Mouse (Mus musculus): ENCODE measurements around the gene H2-Ke6.
A peak's percentile ranks its signal among the peaks of the same experiment; 100 is the strongest.

H2-Ke6 gene

GRCm38 (mm10) chr17:34027656-34028223 is at the start of gene H2-Ke6:
Gene H2-Ke6 (minus strand): TSS chr17:34028060.
- DNase-seq (ENCODE audit: low spot score), result peak; percentile 97

- peak; percentile 82 for DNase-seq (ENCODE audit: low spot score)
Measured at GRCm38 (mm10) chr17:34077549-34077948, 49.7 kb upstream of the H2-Ke6 start.

GRCm38 (mm10) chr17:34075271-34075670 is 47.4 kb upstream of the H2-Ke6 start:
- DNase-seq (ENCODE audit: low spot score), result peak; percentile 34

- DNase-seq (ENCODE audit: low spot score), result no peak
Measured at GRCm38 (mm10) chr17:34072091-34072490, 44.2 kb upstream of the H2-Ke6 start.

- DNase-seq (ENCODE audit: low spot score), result no peak
Measured at GRCm38 (mm10) chr17:34068864-34069263, 41.0 kb upstream of the H2-Ke6 start.

GRCm38 (mm10) chr17:34057224-34057623 is 29.4 kb upstream of the H2-Ke6 start:
- no peak for DNase-seq (ENCODE audit: low spot score)

GRCm38 (mm10) chr17:34047404-34048050 is 19.7 kb upstream of the H2-Ke6 start:
- no peak for DNase-seq (ENCODE audit: low spot score)

GRCm38 (mm10) chr17:34045941-34046340 is 18.1 kb upstream of the H2-Ke6 start:
- no peak for DNase-seq (ENCODE audit: low spot score)

GRCm38 (mm10) chr17:34039562-34040450 is 11.9 kb upstream of the H2-Ke6 start:
- no peak for DNase-seq (ENCODE audit: low spot score)

- no peak for DNase-seq (ENCODE audit: low spot score)
Measured at GRCm38 (mm10) chr17:34038878-34039561, 11.2 kb upstream of the H2-Ke6 start, which contains the start of gene Col11a2. Gene Col11a2 (plus strand): TSS chr17:34039437.

GRCm38 (mm10) chr17:34038440-34038839 is 10.6 kb upstream of the H2-Ke6 start:
- DNase-seq (ENCODE audit: low spot score), result no peak

- DNase-seq (ENCODE audit: low spot score), result no peak
Measured at GRCm38 (mm10) chr17:34037241-34037640, 9.4 kb upstream of the H2-Ke6 start.

GRCm38 (mm10) chr17:34036647-34037046 is 8.8 kb upstream of the H2-Ke6 start:
- DNase-seq (ENCODE audit: low spot score), result no peak

GRCm38 (mm10) chr17:34035517-34035916 is 7.7 kb upstream of the H2-Ke6 start:
- no peak for DNase-seq (ENCODE audit: low spot score)

GRCm38 (mm10) chr17:34034064-34034463 is 6.2 kb upstream of the H2-Ke6 start:
- no peak for DNase-seq (ENCODE audit: low spot score)

GRCm38 (mm10) chr17:34033441-34033840 is 5.6 kb upstream of the H2-Ke6 start:
- no peak for DNase-seq (ENCODE audit: low spot score)

GRCm38 (mm10) chr17:34032806-34033205 is 4.9 kb upstream of the H2-Ke6 start:
- no peak for DNase-seq (ENCODE audit: low spot score)

- no peak for DNase-seq (ENCODE audit: low spot score)
Measured at GRCm38 (mm10) chr17:34032174-34032632, 4.3 kb upstream of the H2-Ke6 start.

- DNase-seq (ENCODE audit: low spot score), result peak; percentile 97
Measured at GRCm38 (mm10) chr17:34031465-34032173, 3.8 kb upstream of the H2-Ke6 start, which contains the start of the genes Slc39a7 and Rxrb. Gene Slc39a7 (minus strand): TSS chr17:34031682. Gene Rxrb (plus strand): TSS chr17:34031812.

GRCm38 (mm10) chr17:34030861-34031326 is 3.0 kb upstream of the H2-Ke6 start:
- no peak for DNase-seq (ENCODE audit: low spot score)
